Mouse (Mus musculus) thymus, postnatal 10 days (tissue): ENCODE data around the gene Hkdc1.

Experiments
- DNase-seq, 2 experiments: peaks; one replicate each; pipeline ENCODE4 v3.0.0; 2021; ENCODE audit warnings: low spot score in 2 of 2

Hkdc1 gene

DNA sequence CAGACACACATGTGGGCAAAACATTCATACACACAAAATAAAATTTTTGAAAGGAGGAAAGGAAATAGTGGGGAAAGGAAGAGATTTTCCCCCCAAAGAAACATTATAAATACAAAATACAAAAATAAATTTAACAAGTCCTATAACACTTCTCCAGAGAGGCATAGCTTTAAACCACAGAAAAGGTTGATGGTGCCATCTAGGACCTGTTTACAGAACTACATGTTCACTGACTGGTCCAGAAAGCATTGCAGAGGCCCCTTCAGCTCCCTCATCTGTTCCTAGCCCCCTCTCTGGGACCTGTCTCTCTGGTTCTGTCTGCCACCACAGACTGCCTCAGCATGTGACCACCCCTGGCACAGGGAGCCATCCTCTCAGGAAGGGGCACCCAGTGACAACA is 41.4 kb downstream of the Hkdc1 start:
- no peak for DNase-seq

DNA sequence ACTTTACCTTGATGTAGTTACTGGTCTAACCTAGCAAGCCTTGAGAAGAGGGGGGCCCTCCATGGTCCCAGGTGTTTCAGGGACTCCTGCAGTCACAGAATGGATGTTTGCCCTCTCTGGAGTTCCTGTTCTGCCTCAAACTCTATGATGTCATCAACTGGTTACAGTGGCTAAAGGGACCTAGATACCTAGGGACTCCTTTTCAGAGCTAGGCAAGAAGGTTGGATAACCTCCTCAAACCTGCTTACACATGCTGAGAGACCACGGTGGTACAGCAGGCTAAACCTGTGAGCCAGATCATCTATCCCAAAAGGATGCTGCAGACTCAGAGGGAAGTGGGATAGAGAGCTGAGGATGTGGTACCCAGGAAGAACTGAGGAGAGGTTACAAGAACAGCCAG is 42.5 kb downstream of the Hkdc1 start, which contains the start of gene Hk1:
Gene Hk1 (minus strand): TSS at position 101 of the 400 bp plus-strand sequence.
- no peak for DNase-seq

DNA sequence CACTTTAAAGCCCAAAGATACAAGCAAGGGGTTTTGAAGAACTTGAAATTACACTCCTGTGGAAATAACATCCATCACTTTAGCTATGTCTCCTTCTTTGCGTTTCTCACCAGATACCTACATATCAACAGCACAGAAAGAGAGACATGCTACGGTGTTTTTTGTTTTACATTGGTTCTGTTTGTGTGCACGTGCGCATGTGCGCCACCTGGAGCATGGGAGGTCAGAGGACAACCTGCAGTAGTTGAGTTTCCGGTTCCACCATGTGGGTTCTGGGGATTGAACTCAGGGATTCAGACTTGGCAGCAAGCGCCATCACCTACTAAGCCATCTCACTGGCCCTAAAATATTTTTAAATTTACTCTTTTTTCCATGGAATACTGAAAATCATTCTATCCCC is 63.5 kb downstream of the Hkdc1 start:
- DNase-seq, result no peak

DNA sequence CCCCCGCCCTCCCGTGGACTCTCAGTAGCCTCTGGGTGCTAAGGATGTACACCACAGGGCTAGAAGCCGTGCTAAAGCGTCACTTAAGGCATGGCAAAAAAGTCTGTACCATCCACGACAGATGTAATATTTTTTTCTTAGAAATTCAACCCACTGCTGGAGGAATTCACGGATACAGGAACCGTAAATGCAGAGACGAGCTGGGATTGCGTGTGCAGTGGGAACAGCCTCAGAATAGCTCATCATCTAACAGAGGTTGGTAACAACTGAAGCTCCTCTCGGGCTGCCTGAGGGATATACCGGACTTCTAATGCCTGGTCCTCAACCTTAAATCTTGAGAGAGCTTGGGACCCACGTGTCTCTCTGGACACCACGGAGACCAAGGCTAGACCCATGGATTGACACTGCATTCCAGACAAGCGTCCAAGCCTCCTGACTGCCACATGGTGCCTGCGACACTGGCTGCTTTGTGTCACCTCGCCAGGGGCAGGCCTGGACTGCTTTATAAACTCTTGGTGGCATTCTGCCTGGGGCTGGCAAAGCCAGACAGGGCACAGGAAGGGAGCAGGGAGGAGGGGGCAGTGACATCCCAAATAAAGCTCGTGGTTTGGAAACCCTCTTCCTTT is 66.1 kb downstream of the Hkdc1 start:
- DNase-seq, result no peak

DNA sequence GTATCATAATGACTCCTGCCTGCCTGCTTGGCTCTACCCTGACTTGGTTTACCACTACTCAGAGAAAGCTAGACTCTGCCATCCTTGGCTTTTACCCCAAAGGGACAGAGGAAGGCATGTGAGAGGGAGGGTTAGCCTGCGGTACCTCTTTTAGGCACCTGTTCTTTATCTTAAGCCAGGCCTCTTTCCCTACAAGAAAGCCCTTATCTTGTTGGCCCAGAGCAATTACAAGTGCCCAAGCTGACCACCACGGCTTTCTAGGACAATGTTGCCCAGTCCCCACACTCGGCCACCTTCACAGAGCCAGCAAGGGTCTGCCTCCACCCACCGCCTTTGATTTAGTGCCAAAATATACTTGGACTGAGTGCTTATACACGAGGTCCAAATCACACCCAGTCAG is 77.1 kb downstream of the Hkdc1 start:
- DNase-seq, result no peak

DNA sequence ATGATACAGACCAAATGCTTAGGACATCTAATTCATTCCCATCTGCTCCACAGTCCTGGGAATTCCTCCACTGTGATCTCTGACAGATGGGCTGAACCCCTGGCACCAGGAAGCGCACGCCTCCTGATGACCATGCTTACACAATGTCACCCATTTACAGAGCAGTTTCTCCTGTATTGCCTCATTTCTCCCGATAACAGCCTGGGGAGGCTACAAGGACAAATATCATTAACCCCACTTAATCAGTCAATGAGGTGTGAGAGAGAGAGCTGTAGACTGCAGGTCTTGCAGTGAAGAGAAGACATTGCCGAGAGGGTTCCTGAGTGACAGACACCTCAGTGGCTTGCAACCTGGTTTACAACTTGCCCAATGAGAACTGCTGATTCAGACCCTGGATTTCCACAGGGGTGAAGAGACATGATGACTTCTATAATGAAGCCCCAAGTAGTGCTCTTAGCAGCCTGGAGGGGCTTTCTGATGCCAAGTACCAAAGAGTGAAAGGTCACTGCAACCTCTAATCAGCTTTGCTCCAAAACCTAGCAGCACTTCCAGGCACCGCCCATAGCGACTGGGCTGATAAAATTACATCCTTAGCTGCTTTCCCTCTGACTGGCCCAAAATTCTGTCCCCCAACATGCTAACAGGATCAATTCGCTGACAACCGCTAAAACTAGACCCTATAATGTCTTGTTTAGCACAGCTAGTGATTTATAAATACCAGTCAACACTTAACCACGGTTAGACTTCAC is 78.1 kb downstream of the Hkdc1 start:
- no peak for DNase-seq

DNA sequence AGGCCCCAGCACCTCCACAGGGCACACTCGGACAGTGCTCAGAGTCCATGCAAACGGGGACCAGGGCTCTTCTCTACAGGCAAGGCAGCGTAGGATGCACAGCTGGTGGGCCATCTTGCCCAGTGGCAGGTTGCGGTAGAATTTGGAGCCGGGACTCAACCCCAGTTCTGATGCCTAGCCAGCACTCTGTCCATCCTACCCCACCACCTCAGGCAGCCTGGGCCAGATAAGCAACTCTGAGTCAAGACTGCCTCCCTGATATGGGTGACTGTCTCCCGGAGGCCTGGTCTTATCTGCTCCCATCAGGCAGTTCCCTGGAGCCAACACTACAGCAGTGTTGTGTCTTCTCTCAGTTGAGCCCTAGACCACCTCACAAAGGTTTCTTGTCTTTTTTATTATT is 79.8 kb downstream of the Hkdc1 start:
- no peak for DNase-seq

DNA sequence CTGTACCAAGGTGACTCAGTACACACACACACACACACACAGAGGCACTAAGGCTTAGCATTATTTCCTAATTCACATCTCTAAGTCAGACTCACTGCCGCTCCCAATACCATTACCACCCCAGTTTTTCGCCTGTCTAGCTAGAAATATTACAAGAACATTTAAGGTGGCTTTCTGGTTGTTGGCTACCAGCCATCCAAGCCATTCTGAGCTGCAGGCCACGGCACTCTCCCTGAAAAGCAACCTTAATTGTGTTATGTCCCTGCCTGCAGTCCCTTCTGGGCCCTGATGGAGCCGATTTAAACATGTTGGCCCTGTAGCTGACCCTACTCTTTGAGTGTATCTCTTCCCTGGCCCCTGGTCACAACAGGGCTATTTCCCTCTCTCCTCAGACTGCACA is 80.3 kb downstream of the Hkdc1 start:
- DNase-seq, result no peak

DNA sequence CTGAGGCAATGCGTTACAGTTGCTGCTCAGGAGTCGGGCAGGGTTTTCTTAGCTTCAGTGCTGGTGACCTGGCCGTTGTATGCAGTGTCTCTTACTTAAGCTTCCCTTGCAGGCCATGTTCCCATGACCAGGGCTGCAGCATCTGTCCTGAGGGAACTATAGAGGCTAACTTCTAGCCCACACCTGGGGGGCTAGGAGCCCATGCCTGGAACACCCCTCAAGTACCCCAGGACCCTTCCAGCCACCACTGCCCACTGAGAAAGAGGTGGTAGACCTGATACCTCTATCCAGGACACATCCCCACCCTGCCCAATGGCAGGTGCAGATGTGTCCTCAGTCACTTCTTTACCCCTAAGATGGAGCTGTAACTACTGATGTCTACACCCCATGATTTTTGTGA is 81.3 kb downstream of the Hkdc1 start:
- no peak for DNase-seq

DNA sequence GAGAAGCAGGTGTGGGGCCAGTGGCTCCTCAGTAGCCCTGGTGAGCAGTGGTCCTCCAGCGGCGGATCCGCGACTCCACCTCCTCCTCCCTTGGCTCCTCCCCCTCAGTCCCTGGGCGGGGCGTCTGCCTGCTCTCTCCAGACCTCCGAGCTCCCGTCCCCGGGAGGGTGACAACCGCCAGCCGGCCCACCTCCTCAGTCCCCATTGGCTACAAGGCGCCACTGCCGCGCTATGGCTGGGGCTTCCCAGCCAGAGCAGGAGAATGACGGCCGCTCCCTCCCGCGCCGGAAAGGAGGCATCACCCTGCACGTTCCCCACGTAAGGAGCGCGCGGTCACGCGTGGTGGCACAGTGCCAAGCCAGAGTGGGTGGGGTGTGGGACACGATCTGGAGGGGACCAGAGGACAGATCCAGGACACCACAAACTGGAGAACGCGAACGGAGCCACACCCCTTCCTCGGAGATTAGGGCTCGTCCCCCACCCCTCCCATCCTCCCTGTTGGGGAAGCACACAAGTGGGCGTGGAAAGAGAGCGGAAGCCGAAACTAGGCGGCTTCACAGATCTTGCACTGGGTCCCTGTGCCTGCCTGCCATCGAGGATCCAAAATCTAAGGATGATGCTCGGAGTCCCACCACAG is 82.1 kb downstream of the Hkdc1 start:
- peak; percentile 96 for DNase-seq

DNA sequence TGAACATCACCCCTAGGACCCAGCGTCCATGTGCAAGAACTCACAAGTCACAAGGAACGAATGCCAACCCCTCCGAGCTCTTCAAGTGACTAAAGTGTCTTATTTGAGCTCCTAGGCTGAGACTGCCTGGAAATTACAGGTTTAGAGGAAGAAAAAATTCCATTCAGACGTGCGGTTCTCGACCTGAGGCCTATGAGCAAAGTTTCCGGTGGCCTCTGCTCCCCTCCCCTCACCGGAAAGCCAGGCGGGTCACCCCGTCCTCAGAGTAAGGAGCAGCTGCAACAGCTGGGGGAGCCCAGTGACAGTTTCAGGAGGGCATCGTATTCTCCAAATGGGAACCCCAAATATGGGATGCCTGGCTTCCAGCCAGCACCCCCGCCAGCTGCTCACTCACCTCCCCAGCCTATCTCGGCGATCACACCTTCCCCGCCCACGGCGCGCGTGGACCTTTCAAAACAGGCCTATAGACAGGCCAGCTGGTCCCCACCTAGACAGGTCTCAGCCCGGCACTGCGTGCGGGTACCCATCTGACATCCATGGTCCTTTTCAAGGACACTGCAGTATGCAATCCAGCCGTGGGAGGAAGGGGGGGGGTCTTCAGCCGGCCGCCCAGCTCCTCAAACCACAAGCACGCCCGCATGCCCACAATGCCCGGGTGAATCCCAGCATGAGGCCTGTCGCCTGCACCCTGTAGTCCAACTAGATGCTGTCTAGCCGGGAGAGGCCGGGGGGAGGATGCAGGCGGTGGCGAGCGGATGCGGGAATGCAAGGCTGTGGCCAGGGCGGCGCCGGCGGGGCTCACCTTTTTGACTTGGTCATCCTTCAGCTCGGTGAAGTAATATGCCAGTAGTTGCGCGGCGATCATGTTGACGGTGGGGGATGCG is 82.8 kb downstream of the Hkdc1 start:
- DNase-seq, result peak; percentile 69 to 70

DNA sequence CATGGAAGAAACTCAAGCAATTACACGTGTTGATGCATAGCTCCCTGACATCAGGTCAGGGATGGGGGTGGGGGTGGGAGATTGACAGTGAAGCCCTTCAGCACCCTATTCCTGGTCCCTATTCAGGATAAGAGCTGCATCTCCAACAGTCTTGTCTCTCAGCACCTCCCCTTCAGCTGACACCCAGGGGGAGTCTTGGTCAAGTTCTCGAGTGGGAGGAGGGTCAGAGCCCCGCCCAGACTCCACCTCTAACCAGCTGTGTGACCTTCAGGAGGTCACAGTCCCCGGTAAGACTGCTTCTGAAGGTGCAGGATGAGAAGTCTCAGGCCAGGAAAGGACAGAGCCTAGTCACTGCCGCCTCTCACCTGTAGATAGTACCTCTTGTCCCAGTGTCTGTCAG is 83.7 kb downstream of the Hkdc1 start:
- peak in 1 of 2 experiments; percentile 10 for DNase-seq

DNA sequence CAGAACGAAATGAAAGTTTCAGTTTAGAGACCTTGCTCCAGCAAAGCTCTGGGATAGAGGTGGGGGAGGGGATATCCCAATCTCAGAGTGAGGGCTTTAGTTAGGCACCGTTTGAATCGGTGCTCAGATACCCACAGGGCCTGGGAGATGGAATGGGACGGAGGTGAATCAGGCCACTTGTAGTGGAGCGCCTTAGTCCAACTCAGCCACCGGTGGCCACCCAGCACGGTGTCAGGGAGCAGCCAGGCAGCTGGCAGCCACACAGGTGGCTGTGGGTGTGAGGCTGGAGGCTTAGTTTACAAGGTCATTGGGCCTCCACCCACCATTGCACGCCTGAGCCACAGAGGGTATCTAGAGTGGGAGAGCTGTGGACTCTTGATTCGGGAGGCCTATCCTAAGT is 84.1 kb downstream of the Hkdc1 start:
- no peak for DNase-seq

DNA sequence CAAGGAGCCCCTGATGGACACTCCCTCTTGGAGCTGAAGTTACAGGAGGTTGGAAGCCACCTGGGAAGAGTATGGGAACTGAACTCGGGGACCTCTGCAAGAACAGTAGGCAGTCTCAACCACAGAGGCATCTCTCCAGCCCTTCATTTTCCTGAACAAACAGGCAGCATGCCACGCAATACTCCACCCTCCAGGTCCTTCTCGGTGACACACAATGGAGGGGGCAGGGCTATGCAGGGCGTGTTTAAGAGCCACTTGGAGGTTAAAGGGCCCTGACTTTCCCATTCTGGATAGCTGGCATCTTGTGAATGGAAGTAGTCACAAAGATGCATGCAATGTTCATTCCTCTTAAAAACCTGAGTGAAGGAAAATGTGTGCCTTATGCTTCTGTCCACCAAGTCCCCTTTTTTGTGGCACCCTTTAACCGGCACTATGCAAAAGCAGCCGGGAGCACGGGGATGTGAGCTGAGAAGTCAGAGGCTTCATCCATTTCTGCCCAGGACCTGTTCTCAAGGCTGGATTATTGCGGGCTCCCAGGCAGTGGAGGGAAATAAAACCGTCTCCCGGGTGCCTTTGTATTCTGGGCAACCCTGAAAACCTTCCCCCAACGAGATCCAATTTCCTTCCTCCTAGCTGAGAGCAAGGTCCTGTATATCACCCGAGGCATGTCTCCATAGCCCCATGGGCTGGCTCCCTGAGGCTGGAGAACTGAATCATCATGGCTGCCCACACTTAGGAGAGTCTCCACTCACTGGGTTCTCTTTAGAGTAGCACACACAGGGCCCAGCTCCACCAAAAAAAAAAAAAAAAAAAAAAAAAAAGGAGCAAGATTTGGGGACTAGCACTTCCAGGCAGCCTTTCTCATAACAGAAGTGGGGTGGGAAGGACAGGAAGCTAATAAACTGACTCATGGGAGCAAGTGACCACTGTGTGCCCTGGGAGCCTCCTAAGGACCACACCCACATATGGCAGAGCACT is 85.4 kb downstream of the Hkdc1 start:
- no peak for DNase-seq

DNA sequence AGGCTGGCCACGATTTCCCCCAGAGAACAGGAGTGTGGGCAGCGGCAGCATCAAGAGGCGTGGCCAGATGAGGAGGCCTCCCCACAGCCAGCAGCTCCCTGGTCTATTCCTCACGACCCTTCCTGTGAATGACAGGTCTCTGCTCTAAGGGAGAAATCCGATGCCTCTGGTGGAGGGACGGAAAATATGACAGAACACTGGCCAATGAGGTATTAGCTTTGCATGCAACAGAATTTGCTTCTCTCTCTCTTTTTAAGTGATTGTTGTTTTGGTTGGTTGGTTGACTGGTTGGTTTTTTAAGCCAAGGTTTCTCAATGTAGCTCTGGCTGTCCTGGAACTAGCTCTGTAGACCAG is 86.9 kb downstream of the Hkdc1 start:
- no peak for DNase-seq

DNA sequence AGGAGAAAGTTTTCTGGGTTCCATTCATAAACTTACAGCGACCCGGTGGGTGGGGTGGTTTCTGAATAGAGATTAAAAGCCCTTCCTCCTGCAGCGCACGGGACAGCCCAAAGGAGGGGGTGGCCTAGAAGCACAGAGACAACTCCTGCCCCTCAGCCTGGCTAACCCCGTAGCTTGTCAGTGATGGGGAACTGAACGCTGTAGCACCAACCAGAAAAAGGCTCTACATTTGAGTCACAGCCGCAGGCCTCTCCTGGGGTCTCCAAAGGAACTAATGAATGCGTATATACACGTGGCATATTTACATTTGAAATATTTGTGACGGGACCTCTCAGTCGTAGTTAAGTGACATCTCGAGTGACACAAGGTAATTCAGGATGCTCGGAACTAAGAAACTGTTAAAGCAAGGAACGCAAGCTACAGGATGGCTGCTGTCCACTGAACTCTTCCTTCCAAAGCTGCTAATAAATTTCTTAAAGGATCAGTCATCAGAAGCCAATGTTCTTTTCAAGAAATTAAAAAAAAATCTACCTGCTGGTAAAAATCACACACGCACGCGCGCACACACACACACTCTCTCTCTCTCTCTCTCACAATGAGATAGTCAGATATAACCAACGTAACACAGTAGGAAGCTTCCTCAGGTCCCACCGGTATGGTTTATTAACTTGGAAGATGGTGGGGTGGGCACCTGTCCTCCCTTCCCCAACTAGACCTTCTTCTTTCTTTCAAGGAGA is 87.4 kb downstream of the Hkdc1 start:
- DNase-seq, result no peak

DNA sequence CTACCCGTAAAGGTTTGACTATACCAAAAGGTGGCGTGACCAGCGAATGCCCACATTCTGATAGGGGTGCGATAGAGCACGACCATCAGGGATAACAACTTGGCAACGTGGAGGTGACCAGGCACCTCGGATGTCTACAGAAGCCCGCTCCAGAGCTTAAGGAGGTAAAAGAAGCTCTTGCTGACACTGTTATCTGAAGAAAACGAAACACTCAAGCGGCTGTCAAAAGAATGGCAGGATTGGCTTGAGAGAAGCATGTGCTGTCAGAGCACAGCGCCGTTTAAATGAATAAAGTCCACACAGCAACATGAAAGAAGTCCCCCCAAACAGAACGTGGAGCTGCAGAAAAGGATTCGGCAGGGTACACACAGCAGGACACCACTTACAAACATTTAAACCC is 89.0 kb downstream of the Hkdc1 start:
- no peak for DNase-seq
